Mouse (Mus musculus) megakaryocyte, embryonic 14.5 days (primary cell): ENCODE results near the gene Car10.

Source experiments
- FLI1 ChIP-seq: IDR thresholded peaks from 2 replicates; pipeline ENCODE4 v1.6.1; 2012; ENCODE audit warnings: low read length, inconsistent platforms, mixed read lengths
- GATA1 ChIP-seq: IDR thresholded peaks from 3 replicates; pipeline ENCODE4 v1.6.1; 2012; ENCODE audit warnings: mixed read lengths, low read length, inconsistent platforms, borderline replicate concordance

DNA sequence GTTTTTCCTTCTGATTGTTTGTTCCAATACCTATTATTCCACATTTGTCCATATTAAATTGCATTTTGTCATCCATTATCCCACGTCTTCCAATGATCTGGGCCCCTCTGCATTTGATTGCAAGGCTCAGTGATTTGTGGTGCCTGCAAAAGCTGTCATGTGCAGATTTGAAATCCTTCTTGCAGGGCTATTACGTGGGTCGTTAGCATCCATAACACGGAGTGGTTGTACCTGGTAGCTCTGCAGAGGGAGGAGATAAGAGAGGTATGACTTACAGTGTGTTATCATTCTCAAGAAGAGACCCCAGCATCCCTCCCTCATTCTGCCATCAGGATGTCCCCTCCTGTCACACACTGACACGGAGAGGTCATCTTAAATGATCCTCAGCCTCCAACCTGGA lies 451.1 kb downstream of the Car10 start:
- no peak for TF ChIP-seq GATA1
- no peak for TF ChIP-seq FLI1
